Mouse (Mus musculus) G1E-ER4 (cell line): ENCODE measurements around the gene Cts8. TPM values are rescaled to one million over a fixed set of nuclear protein-coding genes. Genes with fewer than 3 reads are reported as not detected.

Source experiments
- GATA1 ChIP-seq: IDR thresholded peaks from one replicate; pipeline ENCODE4 v1.8.0; 2012; ENCODE audit warnings: low read length, inconsistent platforms
- polyA plus RNA-seq: library from polyadenylated mRNA; stranded (reverse); fragments of >175 nt; gene quantifications from 2 replicates; pipeline ENCODE4 v1.2.3, GENCODE M21; 2012

The Cts8 gene
- not detected in 2 replicates for polyA plus RNA-seq

DNA sequence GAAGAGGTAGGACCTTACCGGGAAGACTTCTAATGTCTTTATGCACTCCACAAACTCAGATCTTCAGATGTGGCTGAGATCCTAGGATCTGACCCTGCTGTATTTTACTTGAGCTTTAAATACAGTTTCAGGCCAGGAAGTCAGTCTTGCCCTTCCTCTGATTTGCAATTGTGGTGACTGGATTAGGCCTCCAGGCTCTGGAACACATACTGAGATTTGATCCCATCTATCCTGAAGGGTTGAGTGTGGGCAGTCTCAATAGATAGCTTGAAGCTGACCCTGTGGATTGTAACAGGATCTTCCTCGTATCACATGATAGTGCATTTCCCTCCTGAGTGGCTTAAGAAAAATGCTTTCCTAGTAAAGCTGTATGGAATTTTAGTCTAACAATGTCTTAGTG is at the start of gene Cts8:
Gene Cts8 (minus strand): TSS at position 101 of the 400 bp plus-strand sequence.
- no peak for TF ChIP-seq GATA1

GRCm38 (mm10) chr13:61288739-61289138 is 33.6 kb upstream of the Cts8 start, which contains the start of gene Gm49398:
Gm49398 (minus strand) TSS chr13:61288839.
- TF ChIP-seq GATA1: no peak

DNA sequence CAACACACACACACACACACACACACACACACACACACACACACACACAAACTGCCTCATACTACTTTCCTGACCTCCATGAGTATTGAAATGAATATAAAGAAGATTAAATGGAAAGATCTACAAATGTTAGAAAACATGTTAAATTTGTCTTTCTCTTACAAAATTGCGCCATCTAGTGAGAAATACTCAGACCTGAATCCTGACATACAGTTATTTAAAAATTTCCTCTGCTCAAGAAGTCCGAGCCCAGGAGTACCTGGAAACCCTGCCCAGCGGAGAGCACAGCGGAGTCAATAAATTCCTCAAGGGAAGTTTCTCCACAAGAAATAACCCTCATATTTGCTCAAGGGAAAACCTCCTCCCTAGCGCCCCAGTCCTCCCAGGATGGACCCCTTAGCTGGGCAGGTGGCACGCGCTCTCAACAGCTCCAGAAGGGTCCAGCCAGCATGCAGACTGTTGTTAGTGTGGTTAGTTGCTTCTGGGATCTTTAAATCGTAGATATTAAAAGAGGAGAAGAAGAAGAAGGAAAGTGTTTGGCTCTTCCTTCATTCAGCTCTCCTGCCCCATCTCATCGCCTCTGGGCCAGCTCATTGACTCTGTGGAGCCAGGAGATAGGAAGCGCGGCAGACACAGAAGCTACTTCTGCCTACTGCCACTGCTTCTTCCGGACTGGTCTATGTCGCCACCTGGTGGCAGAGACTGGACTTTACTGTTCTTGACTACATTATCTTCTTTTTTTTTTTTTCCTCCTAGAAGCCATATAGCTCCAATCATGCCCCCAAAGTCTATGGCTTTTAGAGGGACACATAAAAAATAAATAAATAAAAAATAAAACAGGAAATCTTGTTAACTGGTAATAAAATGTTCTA is 13.8 kb downstream of the Cts8 start:
- no peak for TF ChIP-seq GATA1

DNA sequence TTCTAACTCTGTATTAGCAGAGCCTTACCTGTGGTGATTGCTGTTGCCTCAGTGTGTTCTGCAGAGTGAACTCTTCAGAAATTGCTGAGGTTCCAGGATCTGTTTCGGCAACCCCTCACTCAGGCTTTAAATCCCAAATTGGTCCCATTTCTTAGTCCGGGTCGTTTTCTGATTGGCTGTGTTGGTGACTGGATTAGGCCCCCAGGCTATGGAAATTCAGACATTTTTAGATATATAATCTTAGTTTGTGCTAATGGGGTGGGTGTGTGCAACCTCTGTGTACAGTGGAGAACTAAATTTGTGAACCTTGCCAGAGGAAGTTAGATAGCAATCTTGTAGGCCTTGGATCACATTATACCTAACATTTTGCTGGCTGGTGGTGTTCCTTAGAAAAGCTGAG is 51.8 kb downstream of the Cts8 start, which contains the start of gene Cts6:
Gene Cts6 (minus strand): TSS at position 101 of the 400 bp plus-strand sequence.
- no peak for TF ChIP-seq GATA1

Other genes with a start within 250 kb of the Cts8 start
- not detected in 2 replicates for gene Ctsj, start 249.4 kb downstream of the Cts8 start, polyA plus RNA-seq
- not detected in 2 replicates for gene Ctsq, start 214.7 kb downstream of the Cts8 start, polyA plus RNA-seq
- gene Ctsr, start 91.1 kb downstream of the Cts8 start, polyA plus RNA-seq: not detected in 2 replicates
- not detected in 2 replicates for gene Cts6, start 51.9 kb downstream of the Cts8 start, polyA plus RNA-seq
- gene Gm49398, start 33.5 kb upstream of the Cts8 start, polyA plus RNA-seq: not detected in 2 replicates
- gene Cts7, start 102.8 kb upstream of the Cts8 start, polyA plus RNA-seq: not detected in 2 replicates